Mouse (Mus musculus): ENCODE data around the gene Gm10024. TPM values are rescaled to one million over a fixed set of nuclear protein-coding genes. Genes with fewer than 3 reads are reported as not detected.
"Not testable (repeated sequence)": the region's sequence is repeated elsewhere in the genome, so short reads cannot be mapped to it uniquely, and the experiment has no call there.

The Gm10024 gene
- polyA plus RNA-seq, 1 experiment: not detected

DNA sequence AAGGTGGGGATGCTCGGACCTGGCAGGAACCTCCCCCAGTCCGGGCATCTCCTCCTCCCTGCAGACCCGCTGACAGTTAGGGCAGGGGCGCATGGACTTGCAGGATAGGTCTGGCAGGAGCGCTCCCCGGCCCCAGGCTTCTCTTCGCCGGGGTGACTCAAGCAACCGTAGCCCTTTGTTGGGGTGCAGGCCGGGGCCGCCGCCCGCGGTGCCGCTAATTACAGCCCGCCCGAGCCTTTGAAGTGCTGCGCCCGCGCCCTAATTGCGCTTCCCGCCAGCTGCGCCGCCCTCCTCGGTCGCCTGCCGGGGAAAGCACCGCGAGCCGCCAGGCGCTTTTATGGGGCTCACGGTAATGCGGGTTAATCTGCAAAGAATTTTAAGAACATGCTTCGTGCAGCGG is 33.7 kb upstream of the Gm10024 start:
- peak overlapping the region; percentile 25 for H3K4me3 ChIP-seq (ENCODE audit: low read depth, low read length)
- 2% methylated on average over 35 of the region's 35 CpGs for WGBS

DNA sequence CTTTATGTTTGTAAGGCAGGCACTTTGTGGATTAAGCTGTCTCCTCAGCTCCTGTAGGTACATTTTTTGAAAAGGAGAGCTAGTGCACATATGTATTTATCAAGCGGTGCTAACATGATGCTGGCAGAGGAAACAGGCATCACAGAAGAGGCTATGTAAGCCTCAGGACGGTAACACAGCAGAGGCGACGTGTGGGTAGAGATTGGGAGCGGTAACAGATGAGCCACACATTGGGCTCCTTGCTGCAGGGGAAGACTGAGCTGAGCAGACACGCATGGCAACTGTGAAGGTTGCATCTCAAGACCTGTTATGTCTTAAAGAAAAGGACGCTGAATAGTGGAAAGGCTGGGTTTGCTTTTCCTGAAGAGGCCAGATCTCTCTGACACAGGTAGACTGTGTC is 28.3 kb upstream of the Gm10024 start:
- WGBS: 84% methylated on average over 7 of the region's 7 CpGs
- H3K4me3 ChIP-seq (ENCODE audit: low read depth, low read length): no peak overlapping the region
- no peaks in the 10 kb centered on the region for H3K36me3 ChIP-seq (ENCODE audit: control insufficient read depth, insufficient read depth, low read length)
- peaks cover 8% of the 10 kb centered on the region for H3K4me1 ChIP-seq (ENCODE audit: control insufficient read depth, insufficient read depth, insufficient read length, low read length)
- H3K27me3 ChIP-seq (ENCODE audit: control insufficient read depth, insufficient read depth, low read length): peaks cover 2% of the 10 kb centered on the region; the same call in 1 of the 2 replicates
- H3K27ac ChIP-seq (ENCODE audit: insufficient read depth, low read depth, low read length): no peak overlapping the region
- TF ChIP-seq CTCF (IDR thresholded peaks at IDR 0.05; ENCODE audit: extremely low read depth, insufficient read length, insufficient replicate concordance, low read depth, low read length) (no peak), POLR2A (IDR thresholded peaks at IDR 0.05; ENCODE audit: low read depth, low read length) (no peak)

More for the DNA sequence above, 33.7 kb upstream of the Gm10024 start:
- H3K4me1 ChIP-seq (ENCODE audit: control insufficient read depth, insufficient read depth, insufficient read length, low read length): peaks cover 4% of the 10 kb centered on the region; the same call in 1 of the 2 replicates
- H3K36me3 ChIP-seq (ENCODE audit: control insufficient read depth, insufficient read depth, low read length): no peaks in the 10 kb centered on the region
- H3K27ac ChIP-seq (ENCODE audit: insufficient read depth, low read depth, low read length): no peak overlapping the region
- peaks cover 11% of the 10 kb centered on the region; the same call in 1 of the 2 replicates for H3K27me3 ChIP-seq (ENCODE audit: control insufficient read depth, insufficient read depth, low read length)
- no peak for TF ChIP-seq CTCF (IDR thresholded peaks at IDR 0.05; ENCODE audit: extremely low read depth, insufficient read length, insufficient replicate concordance, low read depth, low read length)
- TF ChIP-seq POLR2A (IDR thresholded peaks at IDR 0.05; ENCODE audit: low read depth, low read length): no peak

DNA sequence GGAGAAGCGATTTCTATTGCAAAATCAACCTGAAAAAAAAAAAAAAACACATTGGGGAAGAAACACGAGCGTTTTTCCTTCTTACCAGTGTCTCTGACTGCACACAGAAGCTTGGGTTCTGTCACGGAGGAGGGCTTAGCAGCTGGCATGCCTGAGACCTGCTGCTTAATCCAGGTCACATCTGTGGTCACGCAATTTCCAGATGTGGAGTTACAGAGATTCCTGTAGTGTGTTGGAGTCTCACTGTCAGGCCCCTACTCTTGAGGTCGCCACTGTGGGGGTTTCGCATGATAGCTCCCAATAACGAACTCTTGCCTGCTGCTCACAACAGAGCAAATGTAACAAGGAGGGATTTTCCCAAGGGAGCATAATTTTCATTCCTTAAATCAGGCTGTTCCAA is 27.1 kb upstream of the Gm10024 start:
- no peak for TF ChIP-seq CTCF (IDR thresholded peaks at IDR 0.05; ENCODE audit: extremely low read depth, insufficient read length, insufficient replicate concordance, low read depth, low read length)
- TF ChIP-seq POLR2A (IDR thresholded peaks at IDR 0.05; ENCODE audit: low read depth, low read length): no peak

DNA sequence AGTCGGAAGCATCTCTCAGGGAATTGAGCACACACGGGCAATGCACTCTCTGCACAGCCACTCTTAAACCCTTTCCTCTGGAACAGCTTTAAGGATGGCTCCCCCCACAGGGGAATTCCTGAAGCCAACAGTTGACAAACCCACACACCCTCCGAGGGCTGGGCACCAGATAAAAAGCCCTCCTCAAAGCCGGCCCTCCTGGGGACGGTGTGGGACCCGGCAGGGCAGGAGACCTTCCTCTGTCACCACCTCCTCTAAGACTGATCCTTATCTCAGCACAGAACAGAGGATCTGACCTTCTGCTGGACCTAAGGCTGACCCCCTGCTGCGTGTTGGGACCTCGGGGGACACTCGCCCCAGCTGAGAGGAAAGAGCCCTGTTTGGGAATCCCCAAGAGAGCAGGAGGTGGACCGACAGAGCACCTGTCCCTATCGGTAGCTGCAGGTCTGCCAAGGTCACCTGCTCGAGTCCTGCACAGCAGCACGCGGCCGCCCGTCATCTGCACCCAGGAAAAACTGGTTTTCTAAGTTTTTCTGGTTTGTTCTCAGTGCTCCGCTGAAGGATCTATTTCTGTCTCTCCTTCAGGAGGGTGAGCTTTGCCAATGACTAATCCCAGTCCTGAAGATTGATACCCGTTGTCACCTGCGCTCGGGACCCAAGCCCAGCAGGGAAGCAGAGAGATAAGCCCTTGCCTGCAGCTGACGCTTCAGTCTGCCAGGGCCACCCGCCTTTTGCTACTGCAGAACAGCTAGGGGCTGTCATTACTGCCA is 25.2 kb upstream of the Gm10024 start, which contains the start of gene Tspear:
TSS of gene Tspear (plus strand) at position 675 of the 770 bp plus-strand sequence.
- Histone ChIP-seq H3K4me3 (ENCODE audit: low read depth, low read length) (no peak within 1 kb of the TSS), H3K4me1 (ENCODE audit: control insufficient read depth, insufficient read depth, insufficient read length, low read length) (peaks cover 8% of the 10 kb centered on the region), H3K27ac (ENCODE audit: insufficient read depth, low read depth, low read length) (no peak within 1 kb of the TSS), H3K27me3 (ENCODE audit: control insufficient read depth, insufficient read depth, low read length) (no peaks in the 10 kb centered on the region; the same call in 1 of the 2 replicates), H3K36me3 (ENCODE audit: control insufficient read depth, insufficient read depth, low read length) (no peaks in the 10 kb centered on the region)
- WGBS: 6% methylated on average over 22 of the region's 22 CpGs
- TF ChIP-seq POLR2A (IDR thresholded peaks at IDR 0.05; ENCODE audit: low read depth, low read length) (no peak), CTCF (IDR thresholded peaks at IDR 0.05; ENCODE audit: extremely low read depth, insufficient read length, insufficient replicate concordance, low read depth, low read length) (no peak)

More for the DNA sequence above, 27.1 kb upstream of the Gm10024 start:
- Histone ChIP-seq H3K4me1 (ENCODE audit: control insufficient read depth, insufficient read depth, insufficient read length, low read length) (peaks cover 8% of the 10 kb centered on the region), H3K27me3 (ENCODE audit: control insufficient read depth, insufficient read depth, low read length) (no peaks in the 10 kb centered on the region; the same call in 1 of the 2 replicates), H3K36me3 (ENCODE audit: control insufficient read depth, insufficient read depth, low read length) (no peaks in the 10 kb centered on the region), H3K4me3 (ENCODE audit: low read depth, low read length) (no peak overlapping the region), H3K27ac (ENCODE audit: insufficient read depth, low read depth, low read length) (no peak overlapping the region)
- 64% methylated on average over 8 of the region's 8 CpGs for WGBS

DNA sequence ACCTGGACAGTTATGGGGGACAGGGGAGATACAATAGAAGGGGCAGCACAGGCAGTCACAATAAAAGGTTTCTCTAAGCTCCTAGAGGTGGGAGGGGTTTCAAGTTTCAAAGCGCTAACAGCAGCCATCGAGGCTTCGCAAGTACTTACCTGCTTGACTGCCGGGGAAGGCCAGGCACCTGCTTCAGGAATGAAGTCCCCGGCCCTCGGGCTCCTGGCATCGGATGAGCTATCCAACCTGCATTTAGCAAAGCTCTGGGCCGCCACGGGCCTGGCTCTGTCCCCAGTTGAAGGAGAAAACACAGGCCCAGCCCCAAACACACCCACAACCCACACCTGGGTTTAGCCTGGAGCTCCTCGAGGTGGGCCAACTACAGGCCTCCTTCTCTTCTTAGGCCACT is 24.2 kb upstream of the Gm10024 start:
- no peak overlapping the region for H3K4me3 ChIP-seq (ENCODE audit: low read depth, low read length)
- no peaks in the 10 kb centered on the region; the same call in 1 of the 2 replicates for H3K27me3 ChIP-seq (ENCODE audit: control insufficient read depth, insufficient read depth, low read length)
- H3K36me3 ChIP-seq (ENCODE audit: control insufficient read depth, insufficient read depth, low read length): no peaks in the 10 kb centered on the region
- TF ChIP-seq POLR2A (IDR thresholded peaks at IDR 0.05; ENCODE audit: low read depth, low read length) (no peak), CTCF (IDR thresholded peaks at IDR 0.05; ENCODE audit: extremely low read depth, insufficient read length, insufficient replicate concordance, low read depth, low read length) (no peak)
- WGBS: 31% methylated on average over 10 of the region's 10 CpGs
- H3K27ac ChIP-seq (ENCODE audit: insufficient read depth, low read depth, low read length): no peak overlapping the region
- peaks cover 8% of the 10 kb centered on the region for H3K4me1 ChIP-seq (ENCODE audit: control insufficient read depth, insufficient read depth, insufficient read length, low read length)

DNA sequence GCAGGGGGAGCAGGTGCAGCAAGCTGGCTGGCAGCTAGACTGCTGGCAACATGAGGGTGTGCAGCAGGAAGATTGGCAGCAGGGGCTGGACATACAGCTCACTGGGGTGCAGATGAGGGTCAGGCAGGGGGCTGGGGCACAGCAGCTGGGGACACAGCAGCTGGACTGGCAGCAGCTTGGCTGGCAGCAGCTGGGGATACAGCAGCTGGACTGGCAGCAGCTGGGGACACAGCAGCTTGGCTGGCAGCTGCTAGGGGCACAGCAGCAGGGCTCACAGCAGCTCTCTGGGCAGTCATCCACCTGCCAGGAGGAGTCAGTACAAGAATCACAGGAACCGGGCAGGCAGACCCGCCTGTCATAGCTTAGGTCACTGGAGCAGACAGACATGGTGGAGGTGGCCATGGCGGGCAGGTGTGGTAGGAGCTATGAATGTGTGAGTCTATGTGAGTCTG is 20.9 kb upstream of the Gm10024 start, which contains the start of gene Gm19402:
TSS of gene Gm19402 (minus strand) at position 402 of the 452 bp plus-strand sequence.
- not testable (repeated sequence) for H3K36me3 ChIP-seq (ENCODE audit: control insufficient read depth, insufficient read depth, low read length); H3K4me3 ChIP-seq (ENCODE audit: low read depth, low read length); H3K27ac ChIP-seq (ENCODE audit: insufficient read depth, low read depth, low read length); H3K4me1 ChIP-seq (ENCODE audit: control insufficient read depth, insufficient read depth, insufficient read length, low read length); H3K27me3 ChIP-seq (ENCODE audit: control insufficient read depth, insufficient read depth, low read length)
- 43% methylated on average over 3 of the region's 3 CpGs for WGBS

DNA sequence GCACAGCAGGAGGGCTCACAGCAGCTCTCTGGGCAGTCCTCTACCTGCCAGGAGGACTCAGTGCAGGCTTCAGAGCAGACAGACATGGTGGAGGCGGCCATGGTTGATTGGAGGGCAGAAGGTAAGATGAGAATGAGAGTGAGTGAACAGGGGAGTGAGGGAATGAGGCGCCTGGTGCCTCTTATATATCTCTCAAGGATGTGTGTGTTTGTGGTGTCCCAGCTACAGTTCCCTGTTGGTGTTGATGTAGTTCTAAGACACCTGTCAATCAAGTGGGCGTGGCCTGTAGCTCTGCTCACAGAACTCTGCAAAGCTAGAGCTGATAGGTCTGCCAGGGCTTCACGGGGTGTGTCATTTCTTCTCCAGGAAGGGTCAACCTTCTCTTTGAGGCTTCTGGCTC is 14.1 kb upstream of the Gm10024 start, which contains the start of gene Gm9508:
TSS of gene Gm9508 (minus strand) at position 101 of the 400 bp plus-strand sequence.
- Histone ChIP-seq H3K27me3 (ENCODE audit: control insufficient read depth, insufficient read depth, low read length) (no peaks in the 10 kb centered on the region), H3K4me1 (ENCODE audit: control insufficient read depth, insufficient read depth, insufficient read length, low read length) (no peaks in the 10 kb centered on the region; the same call in 1 of the 2 replicates), H3K27ac (ENCODE audit: insufficient read depth, low read depth, low read length) (no peak within 1 kb of the TSS), H3K4me3 (ENCODE audit: low read depth, low read length) (no peak within 1 kb of the TSS), H3K36me3 (ENCODE audit: control insufficient read depth, insufficient read depth, low read length) (no peaks in the 10 kb centered on the region)
- TF ChIP-seq CTCF (IDR thresholded peaks at IDR 0.05; ENCODE audit: extremely low read depth, insufficient read length, insufficient replicate concordance, low read depth, low read length) (no peak), POLR2A (IDR thresholded peaks at IDR 0.05; ENCODE audit: low read depth, low read length) (no peak)
- 44% methylated on average over 4 of the region's 4 CpGs for WGBS

All from small intestine, adult 2 months (tissue).